Mouse (Mus musculus) kidney, postnatal 4 days (tissue): ENCODE results near the gene Nol10.
"Not testable (repeated sequence)": the region's sequence is repeated elsewhere in the genome, so short reads cannot be mapped to it uniquely, and the experiment has no call there.

ENCODE experiments used
- DNase-seq, 2 experiments: peaks; one replicate each; pipeline ENCODE4 v3.0.0; 2021; ENCODE audit warnings: mixed read lengths in 2 of 2

Gene Nol10

DNA sequence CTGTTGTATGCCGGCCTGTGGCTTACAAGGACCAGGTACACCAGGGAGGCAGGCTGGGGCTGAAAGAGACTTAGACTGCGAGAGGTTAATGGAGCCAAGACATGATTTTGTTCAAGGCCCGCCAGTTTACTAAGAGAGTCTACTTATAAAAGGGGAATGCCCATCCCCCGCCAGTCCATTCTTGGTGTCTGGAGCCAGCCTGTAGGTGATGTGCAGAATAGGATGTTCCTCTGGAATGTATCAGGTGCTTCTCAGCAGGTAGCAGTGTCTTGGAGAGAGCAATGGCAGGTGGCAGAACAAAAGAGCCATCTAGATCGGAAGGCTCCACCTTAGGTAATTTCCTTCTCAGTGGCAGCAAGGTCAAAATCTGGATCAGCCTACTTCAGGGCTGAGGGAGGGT lies 116.3 kb downstream of the Nol10 start:
- not testable (repeated sequence) for DNase-seq

DNA sequence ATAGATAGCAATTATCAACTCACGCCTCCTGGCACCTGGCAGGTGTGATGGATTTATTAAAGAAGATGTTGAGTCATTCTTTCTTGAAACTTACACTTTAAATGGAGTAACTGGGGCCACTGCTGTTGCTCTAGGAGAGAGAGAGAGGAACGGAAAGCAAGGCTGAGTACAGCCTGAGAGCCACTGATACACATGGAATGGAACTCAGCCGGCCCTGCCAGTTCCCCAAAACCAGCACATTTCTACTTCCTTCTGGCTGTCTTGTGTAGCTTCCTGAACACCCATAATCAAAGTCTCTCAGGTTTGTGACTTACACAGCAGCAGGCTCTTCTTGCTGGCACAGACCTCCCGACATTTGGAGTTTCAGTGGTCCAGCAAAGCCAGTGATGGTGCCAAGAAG lies 118.5 kb downstream of the Nol10 start:
- DNase-seq, result no peak

DNA sequence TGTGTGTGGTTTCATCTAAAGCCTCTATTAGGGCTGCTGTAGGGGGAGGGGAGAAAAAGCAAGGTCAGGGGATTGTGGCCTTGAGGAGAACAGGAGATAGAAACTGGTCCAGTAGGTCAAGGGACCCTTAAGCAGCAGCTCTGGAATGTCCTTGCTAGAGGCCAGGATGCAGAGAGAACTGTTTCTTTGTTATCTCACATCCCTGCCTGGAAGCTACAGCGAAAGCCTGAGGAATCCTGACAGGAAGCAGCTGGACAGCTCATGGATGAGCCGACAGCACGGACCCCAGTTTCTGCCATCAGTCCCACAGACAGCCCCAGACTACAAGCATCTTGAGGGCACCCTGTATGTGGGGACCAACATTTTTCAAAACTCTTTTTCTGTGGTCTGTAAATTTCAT lies 120.1 kb downstream of the Nol10 start:
- peak; percentile 32 to 55 for DNase-seq

DNA sequence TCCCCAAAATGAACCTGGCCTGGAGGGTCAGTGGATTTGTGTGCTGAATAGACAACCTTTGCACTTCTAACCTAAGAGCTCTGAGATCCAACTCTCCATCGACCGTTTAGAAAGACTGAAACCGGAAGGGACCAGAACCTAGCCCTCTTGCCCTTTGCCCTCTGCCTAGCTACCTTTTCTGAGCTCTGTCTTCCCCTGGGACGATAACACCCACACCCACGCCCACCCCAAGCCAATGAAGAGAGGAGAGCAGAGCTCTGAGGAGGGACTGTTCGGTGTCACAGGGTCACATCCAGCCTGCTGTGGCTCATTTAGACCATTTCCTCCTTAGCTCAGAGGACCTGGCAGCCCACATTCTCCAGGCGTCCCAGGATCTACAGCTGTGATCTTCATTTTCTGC lies 121.6 kb downstream of the Nol10 start:
- DNase-seq, result peak in 1 of 2 experiments; percentile 25

DNA sequence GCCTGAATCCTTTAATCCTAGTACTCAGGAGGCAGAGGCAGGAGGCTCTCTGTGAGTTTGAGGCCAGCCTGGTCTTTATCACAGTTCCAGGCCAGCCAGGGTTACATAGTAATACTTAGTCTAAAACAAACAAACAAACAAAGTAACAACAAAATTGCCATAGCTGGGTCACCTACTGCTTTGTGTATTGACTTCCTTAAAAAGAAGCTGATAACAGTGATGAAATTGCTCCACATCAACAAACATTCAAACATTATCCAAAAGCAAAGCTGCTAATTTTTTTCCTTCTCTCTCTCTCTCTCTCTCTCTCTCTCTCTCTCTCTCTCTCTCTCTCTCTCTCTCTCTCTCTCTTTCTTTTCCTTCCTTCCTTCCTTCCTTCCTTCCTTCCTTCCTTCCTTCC lies 122.3 kb downstream of the Nol10 start:
- DNase-seq, result not testable (repeated sequence)

DNA sequence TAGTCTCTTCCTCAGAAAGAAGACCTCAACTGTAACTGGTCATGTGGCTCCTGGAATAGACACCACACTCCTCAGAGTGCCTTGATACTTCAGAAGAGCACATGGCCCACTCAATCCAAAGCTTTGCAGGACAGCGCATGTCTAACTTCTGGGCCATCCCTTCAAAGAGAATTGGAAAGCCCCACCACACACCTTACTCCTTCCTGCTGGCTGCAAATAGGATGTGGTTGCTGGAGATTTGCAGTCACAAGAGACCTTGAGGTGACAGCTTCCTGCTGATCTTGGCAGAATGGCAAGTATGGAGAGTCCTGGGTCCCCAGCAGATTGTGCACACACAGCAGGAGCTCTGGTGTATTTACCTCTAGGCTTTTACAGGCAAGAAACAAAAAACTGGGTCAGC lies 123.1 kb downstream of the Nol10 start:
- DNase-seq, result peak in 1 of 2 experiments; percentile 29

DNA sequence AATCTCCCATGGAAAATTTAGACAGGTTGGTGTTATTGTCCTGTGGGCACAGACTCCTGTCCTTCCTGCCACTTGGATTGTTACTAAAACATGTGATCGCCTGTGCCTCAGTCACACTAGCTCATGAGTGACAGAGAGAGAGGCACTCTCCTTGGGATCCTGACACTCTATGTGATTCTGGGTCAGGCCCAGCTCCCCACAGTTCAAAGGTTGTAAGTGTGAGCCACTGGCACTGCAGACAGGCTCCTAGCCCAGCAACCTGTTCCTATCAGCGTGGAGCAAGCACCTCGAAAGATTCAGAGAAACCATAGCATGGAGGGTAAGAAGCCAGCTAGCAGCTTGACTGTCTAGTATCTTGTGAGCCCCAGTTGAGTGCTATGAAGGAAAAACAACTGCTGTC lies 124.9 kb downstream of the Nol10 start:
- DNase-seq, result no peak

DNA sequence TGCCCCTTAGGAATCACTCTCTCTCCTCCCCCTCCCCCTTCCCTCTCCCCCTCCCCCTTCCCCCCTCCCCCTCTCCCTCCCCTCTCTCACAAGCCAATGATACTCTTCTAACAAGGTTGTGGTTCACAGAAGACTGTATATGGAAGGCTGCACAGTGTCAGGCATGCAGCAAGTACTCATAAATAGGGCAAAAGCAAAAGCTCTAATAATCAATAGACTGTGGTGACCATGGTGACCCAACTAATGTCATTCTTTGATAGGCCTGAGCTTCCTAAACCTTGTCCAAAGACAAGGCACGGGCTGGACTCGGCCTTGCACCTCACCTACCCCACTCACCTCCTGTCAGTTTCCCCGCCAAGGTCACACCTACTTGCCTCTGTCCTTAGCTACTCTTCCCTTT lies 125.6 kb downstream of the Nol10 start:
- no peak for DNase-seq

DNA sequence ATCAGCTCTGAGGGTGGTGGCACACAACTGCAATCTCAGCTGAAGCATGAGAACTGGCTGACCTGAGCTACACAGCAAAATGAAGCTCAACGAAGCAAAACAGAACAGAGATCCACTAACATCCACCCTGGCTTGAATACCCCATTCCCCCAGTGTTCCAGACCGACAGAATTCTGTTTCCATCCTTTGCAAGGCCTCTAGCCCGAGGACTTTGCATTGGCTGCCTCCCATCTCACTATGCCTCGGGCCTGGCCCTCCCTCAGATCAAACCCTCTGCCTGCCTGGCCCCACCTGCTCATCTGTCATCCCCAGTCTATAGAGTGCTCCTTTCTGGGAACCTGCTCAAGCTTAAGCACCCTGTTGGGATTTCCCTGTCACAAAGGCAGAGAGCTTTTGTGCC lies 126.4 kb downstream of the Nol10 start:
- DNase-seq, result no peak

DNA sequence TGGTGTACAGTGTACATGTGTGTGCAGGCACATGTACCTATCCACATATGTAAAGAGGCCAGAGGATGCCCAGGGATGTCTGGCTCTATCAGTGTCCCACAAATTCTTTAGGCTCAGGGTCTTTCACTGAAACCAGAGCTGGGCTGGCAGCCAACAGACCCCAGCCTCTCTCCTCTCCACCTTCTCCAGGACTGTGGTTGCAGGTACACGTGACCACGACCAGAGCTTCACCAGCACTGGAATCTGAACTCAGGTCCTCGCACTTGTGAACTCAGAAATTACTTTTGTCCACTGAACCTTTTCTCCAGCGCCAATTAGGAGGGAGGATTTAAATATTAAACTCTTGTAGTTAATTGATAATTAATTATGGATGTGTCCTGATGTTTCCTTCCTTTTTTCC lies 126.9 kb downstream of the Nol10 start:
- no peak for DNase-seq

DNA sequence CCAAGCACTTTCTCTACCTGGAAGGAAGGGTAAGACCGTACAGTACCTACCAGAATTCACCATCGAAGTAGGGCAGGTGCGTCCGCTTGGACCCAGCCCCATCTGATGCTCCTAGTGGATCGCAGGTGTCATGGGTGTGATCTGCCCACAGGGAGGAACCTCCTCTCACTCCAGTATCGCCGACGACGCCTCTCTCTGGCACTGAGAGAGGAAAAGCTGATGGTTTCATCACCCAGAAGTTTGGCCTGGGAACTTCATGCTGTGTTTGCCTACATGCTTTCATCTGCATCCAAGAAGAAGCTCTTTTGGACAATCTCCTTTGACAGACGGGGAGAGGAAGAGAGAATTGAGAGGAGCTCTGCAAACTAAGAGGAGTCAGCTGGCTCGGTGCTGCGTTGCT lies 129.9 kb downstream of the Nol10 start:
- no peak for DNase-seq

DNA sequence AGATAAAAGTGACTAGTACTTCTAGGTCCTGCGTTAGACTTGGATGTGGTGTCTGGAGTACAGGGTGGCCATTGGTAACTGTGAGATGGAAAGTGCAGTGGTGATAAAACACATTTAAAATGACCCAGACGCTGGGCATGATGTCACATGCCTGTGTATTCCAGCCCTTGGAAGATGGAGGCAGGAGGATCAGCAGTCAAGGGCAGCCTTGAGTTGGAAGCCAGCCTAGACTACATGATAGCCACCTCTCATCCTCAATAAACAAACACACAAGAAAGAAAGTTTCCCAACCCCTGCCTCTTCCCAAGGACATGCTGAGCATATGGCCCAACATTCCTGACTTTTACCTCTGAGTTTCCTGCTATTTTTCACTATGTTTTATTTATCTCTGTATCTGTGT lies 130.6 kb downstream of the Nol10 start:
- no peak for DNase-seq
